Mouse (Mus musculus) kidney, adult 2 months (tissue): ENCODE results near the gene Prkn.

Experiments
- CTCF ChIP-seq: fragments of 200-500 bp; conservative IDR thresholded peaks from 2 replicates; pipeline ENCODE4 v1.5.1; 2011; ENCODE audit warnings: low read depth, mild to moderate bottlenecking, control low read depth, low read length, moderate library complexity, mixed read lengths; ENCODE audit not compliant: insufficient read depth, insufficient read length
- POLR2A ChIP-seq: fragments of 200-500 bp; IDR thresholded peaks from one replicate; pipeline ENCODE4 v1.6.1; 2011; ENCODE audit warnings: low read depth, low read length, control low read depth

DNA sequence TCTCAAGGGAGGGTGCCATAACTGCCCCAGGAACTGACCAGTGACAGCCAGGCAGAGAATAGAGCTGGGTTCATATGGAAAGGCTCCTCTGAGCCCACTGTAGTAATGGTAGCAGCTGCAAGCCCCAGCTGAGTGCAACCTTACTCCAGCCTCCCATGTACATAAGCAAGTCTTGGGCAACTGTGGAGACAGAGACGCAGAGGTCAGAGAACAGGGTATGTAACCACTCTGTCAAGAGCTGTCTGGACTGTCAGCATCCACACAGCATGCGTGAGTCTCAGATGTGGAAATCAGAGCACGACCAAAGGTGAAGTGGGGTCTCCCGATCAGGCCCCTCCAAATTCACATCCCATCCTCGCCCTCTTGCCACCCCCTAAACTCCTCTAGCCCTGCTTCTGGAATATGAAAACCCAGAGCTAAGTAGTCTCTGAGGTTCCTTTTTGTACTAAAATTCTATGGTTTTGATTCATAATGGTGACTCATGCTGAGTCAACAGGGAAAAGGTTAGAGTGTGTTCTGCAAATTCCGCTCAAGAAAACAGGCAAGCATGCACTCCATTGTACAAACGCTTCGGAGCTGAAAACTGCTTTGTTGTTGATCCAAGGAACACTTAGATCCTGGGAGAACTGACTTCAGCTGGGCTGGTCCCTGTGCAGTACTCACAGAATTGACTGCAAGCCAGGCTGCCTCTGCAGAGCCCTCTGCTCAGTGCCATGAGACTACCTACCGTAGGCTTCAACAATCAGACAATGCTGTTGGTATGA is 1254.8 kb downstream of the Prkn start:
- no peak for TF ChIP-seq CTCF
- TF ChIP-seq POLR2A = no peak
